Mouse (Mus musculus) midbrain, embryonic 11.5 days (tissue): ENCODE data around the gene Rybp. TPM values are rescaled to one million over a fixed set of nuclear protein-coding genes. Genes with fewer than 3 reads are reported as not detected.

Experiments
- ATAC-seq: fragments of 200-750 bp; cut with Nextera tagmentation; 2 replicates; pipeline ENCODE4 v1.8.0; 2017; ENCODE audit warnings: moderate TSS enrichment, moderate library complexity; ENCODE audit not compliant: low FRiP score
- DNase-seq: peaks from one replicate; pipeline ENCODE4 v3.0.0; 2015; ENCODE audit warnings: low spot score; ENCODE audit errors: missing footprints
- H3K27ac ChIP-seq: fragments of 300-500 bp; sonication (generic); 2 replicates; pipeline ENCODE4 v1.5.1; 2014; ENCODE audit warnings: low read depth, low read length
- H3K27me3 ChIP-seq: fragments of 300-500 bp; sonication (generic); 2 replicates; pipeline ENCODE4 v1.6.1; 2014; ENCODE audit warnings: mild to moderate bottlenecking, low read length, moderate library complexity, mixed read lengths; ENCODE audit not compliant: control insufficient read depth, insufficient read depth
- H3K36me3 ChIP-seq: fragments of 300-500 bp; sonication (generic); 2 replicates; pipeline ENCODE4 v1.6.1; 2014; ENCODE audit warnings: mild to moderate bottlenecking, low read length, moderate library complexity, mixed read lengths; ENCODE audit not compliant: control insufficient read depth, insufficient read depth
- H3K4me1 ChIP-seq: fragments of 300-500 bp; sonication (generic); 2 replicates; pipeline ENCODE4 v1.6.1; 2014; ENCODE audit warnings: low read length; ENCODE audit not compliant: control insufficient read depth, insufficient read depth
- H3K4me2 ChIP-seq: fragments of 300-500 bp; sonication (generic); 2 replicates; pipeline ENCODE4 v1.6.1; 2014; ENCODE audit warnings: mild to moderate bottlenecking, moderate library complexity
- H3K4me3 ChIP-seq: fragments of 300-500 bp; sonication (generic); 2 replicates; pipeline ENCODE4 v1.5.1; 2014; ENCODE audit warnings: low read depth, low read length
- H3K9ac ChIP-seq: fragments of 300-500 bp; sonication (generic); 2 replicates; pipeline ENCODE4 v1.6.1; 2014; ENCODE audit warnings: low read length
- H3K9me3 ChIP-seq: fragments of 300-500 bp; sonication (generic); 2 replicates; pipeline ENCODE4 v1.6.1; 2016; ENCODE audit warnings: low read length; ENCODE audit not compliant: control insufficient read depth
- WGBS: fragments of 180-500 bp; shearing (Covaris S2); extraction: QIAGEN DNeasy Blood & Tissue Kit; methylation state at CpG from one replicate; pipeline ENCODE4 v1.1.7; 2014; 5-methylcytosine and 5-hydroxymethylcytosine counted together
- polyA plus RNA-seq: library from polyadenylated mRNA; unstranded; fragments of >200 nt; fragmentation: Nextera tagmentation; extraction: Ambion mirVana; gene quantifications from 2 replicates; pipeline ENCODE4 v1.2.1, GENCODE M21; 2014

Rybp gene
- 10.0 and 10.3 TPM in 2 replicates for polyA plus RNA-seq

- no peaks in the 10 kb centered on the region for H3K9me3 ChIP-seq
- H3K27me3 ChIP-seq, result peaks cover 16% of the 10 kb centered on the region
- 1% methylated on average over 40 of the region's 112 CpGs for WGBS
- H3K9ac ChIP-seq, result peak within 1 kb of the TSS; percentile 92
- H3K36me3 ChIP-seq, result no peaks in the 10 kb centered on the region
- H3K4me3 ChIP-seq, result peak within 1 kb of the TSS; percentile 77
- H3K4me2 ChIP-seq, result peak within 1 kb of the TSS; percentile 83
- DNase-seq (peak; percentile 99), ATAC-seq (peak; percentile 97)
- H3K27ac ChIP-seq, result peak within 1 kb of the TSS; percentile 94
- peaks cover 19% of the 10 kb centered on the region for H3K4me1 ChIP-seq
Measured at GRCm38 (mm10) chr6:100287334-100288015, at the start of gene Rybp. Gene Rybp (minus strand): TSS chr6:100287485.

- ATAC-seq, result peak; percentile 16; the same call in 1 of the 2 replicates
- no peak overlapping the region for H3K4me3 ChIP-seq
Measured at GRCm38 (mm10) chr6:100336591-100337148, 49.4 kb upstream of the Rybp start.

GRCm38 (mm10) chr6:100335506-100336144, 48.3 kb upstream of the Rybp start:
- H3K27ac ChIP-seq, result peak overlapping the region; percentile 27; the same call in 1 of the 2 replicates
- peak overlapping the region; percentile 38 for H3K4me2 ChIP-seq
- ATAC-seq, result peak; percentile 81
- no peaks in the 10 kb centered on the region for H3K36me3 ChIP-seq
- H3K27me3 ChIP-seq, result peaks cover 38% of the 10 kb centered on the region
- peak; percentile 97 for DNase-seq
- no peaks in the 10 kb centered on the region for H3K9me3 ChIP-seq
- peaks cover 24% of the 10 kb centered on the region for H3K4me1 ChIP-seq
- H3K9ac ChIP-seq, result peak overlapping the region; percentile 31
- WGBS, result 0% methylated on average over 18 of the region's 18 CpGs
- no peak overlapping the region for H3K4me3 ChIP-seq

More at GRCm38 (mm10) chr6:100336591-100337148, 49.4 kb upstream of the Rybp start:
- Histone ChIP-seq H3K36me3 (no peaks in the 10 kb centered on the region), H3K9ac (peak overlapping the region; percentile 20; the same call in 1 of the 2 replicates), H3K4me2 (no peak overlapping the region; the same call in 1 of the 2 replicates), H3K27ac (no peak overlapping the region), H3K9me3 (no peaks in the 10 kb centered on the region), H3K27me3 (peaks cover 38% of the 10 kb centered on the region), H3K4me1 (peaks cover 24% of the 10 kb centered on the region)
- peak; percentile 91 for DNase-seq
- WGBS, result 4% methylated on average over 14 of the region's 14 CpGs

- Histone ChIP-seq H3K27me3 (peaks cover 29% of the 10 kb centered on the region), H3K9me3 (no peaks in the 10 kb centered on the region), H3K4me2 (no peak overlapping the region), H3K4me3 (no peak overlapping the region), H3K4me1 (peaks cover 24% of the 10 kb centered on the region), H3K9ac (no peak overlapping the region), H3K36me3 (no peaks in the 10 kb centered on the region), H3K27ac (no peak overlapping the region)
- DNase-seq (peak; percentile 60), ATAC-seq (no peak)
- WGBS, result 82% methylated on average over 7 of the region's 7 CpGs
Measured at GRCm38 (mm10) chr6:100333745-100334144, 46.5 kb upstream of the Rybp start.

GRCm38 (mm10) chr6:100332479-100332878, 45.2 kb upstream of the Rybp start:
- ATAC-seq (no peak), DNase-seq (peak; percentile 54)
- Histone ChIP-seq H3K36me3 (no peaks in the 10 kb centered on the region), H3K9ac (no peak overlapping the region), H3K27me3 (peaks cover 17% of the 10 kb centered on the region), H3K4me1 (peaks cover 24% of the 10 kb centered on the region), H3K4me3 (no peak overlapping the region), H3K9me3 (no peaks in the 10 kb centered on the region), H3K27ac (no peak overlapping the region), H3K4me2 (no peak overlapping the region)
- WGBS, result 73% methylated on average over 4 of the region's 4 CpGs

- Histone ChIP-seq H3K36me3 (no peaks in the 10 kb centered on the region), H3K9ac (no peak overlapping the region), H3K9me3 (no peaks in the 10 kb centered on the region), H3K4me1 (peaks cover 18% of the 10 kb centered on the region), H3K4me2 (no peak overlapping the region), H3K27ac (no peak overlapping the region), H3K4me3 (no peak overlapping the region), H3K27me3 (peaks cover 9% of the 10 kb centered on the region)
- ATAC-seq (no peak), DNase-seq (peak; percentile 61)
- WGBS, result 51% methylated on average over 8 of the region's 8 CpGs
Measured at GRCm38 (mm10) chr6:100331582-100331981, 44.3 kb upstream of the Rybp start.

- H3K4me1 ChIP-seq, result peaks cover 13% of the 10 kb centered on the region
- ATAC-seq, result no peak
- no peak overlapping the region for H3K4me3 ChIP-seq
- peak; percentile 12 for DNase-seq
- no peaks in the 10 kb centered on the region for H3K9me3 ChIP-seq
- no peaks in the 10 kb centered on the region for H3K36me3 ChIP-seq
- no peak overlapping the region for H3K4me2 ChIP-seq
- 77% methylated on average over 9 of the region's 9 CpGs for WGBS
- H3K9ac ChIP-seq, result no peak overlapping the region
- H3K27me3 ChIP-seq, result peaks cover 7% of the 10 kb centered on the region
- no peak overlapping the region for H3K27ac ChIP-seq
Measured at GRCm38 (mm10) chr6:100331055-100331454, 43.8 kb upstream of the Rybp start.

- peaks cover 7% of the 10 kb centered on the region for H3K27me3 ChIP-seq
- 71% methylated on average over 4 of the region's 4 CpGs for whole genome bisulfite sequencing
Measured at GRCm38 (mm10) chr6:100329542-100329941, 42.3 kb upstream of the Rybp start.

GRCm38 (mm10) chr6:100327050-100327449, 39.8 kb upstream of the Rybp start:
- no peaks in the 10 kb centered on the region for H3K36me3 ChIP-seq
- no peak overlapping the region for H3K9ac ChIP-seq
- WGBS, result 87% methylated on average over 5 of the region's 5 CpGs
- no peak for ATAC-seq
- no peak for DNase-seq
- no peaks in the 10 kb centered on the region; the same call in 1 of the 2 replicates for H3K4me1 ChIP-seq
- H3K27ac ChIP-seq, result no peak overlapping the region
- H3K4me2 ChIP-seq, result no peak overlapping the region
- H3K4me3 ChIP-seq, result no peak overlapping the region
- no peaks in the 10 kb centered on the region for H3K27me3 ChIP-seq
- no peaks in the 10 kb centered on the region for H3K9me3 ChIP-seq

More at GRCm38 (mm10) chr6:100329542-100329941, 42.3 kb upstream of the Rybp start:
- no peaks in the 10 kb centered on the region for H3K4me1 ChIP-seq
- H3K9me3 ChIP-seq, result no peaks in the 10 kb centered on the region
- H3K27ac ChIP-seq, result no peak overlapping the region
- H3K4me3 ChIP-seq, result no peak overlapping the region
- ATAC-seq (peak; percentile 54), DNase-seq (peak; percentile 67)
- no peak overlapping the region for H3K9ac ChIP-seq
- H3K36me3 ChIP-seq, result no peaks in the 10 kb centered on the region
- H3K4me2 ChIP-seq, result no peak overlapping the region
